Comparison of ENCODE assay signal across 19 mouse cellular contexts in the genomic region with DNA sequence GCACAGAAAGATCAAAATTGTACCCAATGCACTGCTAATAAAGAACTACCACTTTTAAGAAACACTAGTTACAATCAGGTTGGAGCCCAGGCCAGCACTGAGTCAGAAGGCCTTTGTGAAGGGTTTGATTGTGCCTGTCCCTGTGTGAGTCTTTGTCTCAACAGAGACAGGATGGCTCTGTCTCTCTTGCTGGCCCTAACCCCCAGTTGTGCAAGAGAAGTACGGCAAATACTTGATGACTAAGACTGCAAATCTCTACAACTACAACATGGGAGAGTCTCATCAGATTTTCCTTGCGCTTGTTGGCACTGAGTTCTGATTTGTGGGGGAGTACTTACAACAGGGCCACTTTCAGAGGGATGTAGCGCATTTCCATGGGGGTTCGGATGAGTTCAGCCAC. TPM values are rescaled to one million over a fixed set of nuclear protein-coding genes. Genes with fewer than 3 reads are reported as not detected.
A peak's percentile ranks its signal among the peaks of the same experiment; 100 is the strongest.
DNase-seq lines count a peak whose midpoint lies in the region; ATAC-seq lines count a peak whose summit lies in the region.
"Had no signal": no experiment of that assay in that cellular context is flagged by ENCODE, and none has a peak within 500 bp of the region (broad histone marks: within the 10 kb centered on the region; RNA-seq: fewer than 3 reads in every experiment).

No protein-coding gene starts in this region.

- H3K4me3 ChIP-seq in intestine, embryonic 15.5 days (replicated peaks), result no peak overlapping the region
- no peak overlapping the region for H3K4me3 ChIP-seq in midbrain, embryonic 13.5 days (replicated peaks)
- H3K4me3 ChIP-seq: embryonic facial prominence, embryonic 15.5 days; forebrain, embryonic 12.5 days; liver, embryonic 15.5 days; megakaryocyte, embryonic 14.5 days; stomach, embryonic 15.5 days had no signal

- no peak for ATAC-seq in intestine, embryonic 15.5 days
- no peak for ATAC-seq in midbrain, embryonic 13.5 days
- ATAC-seq: CD4-positive, CD25-positive, alpha-beta regulatory T cell, adult 4 months had no signal

- H3K27me3 ChIP-seq in intestine, embryonic 15.5 days (replicated peaks), result no peaks in the 10 kb centered on the region
- H3K27me3 ChIP-seq in midbrain, embryonic 13.5 days, result no peaks in the 10 kb centered on the region
- H3K27me3 ChIP-seq: embryonic facial prominence, embryonic 15.5 days; forebrain, embryonic 12.5 days; liver, embryonic 15.5 days; megakaryocyte, embryonic 14.5 days; stomach, embryonic 15.5 days had no signal

- H3K9me3 ChIP-seq in intestine, embryonic 15.5 days, result no peaks in the 10 kb centered on the region
- H3K9me3 ChIP-seq in midbrain, embryonic 13.5 days, result 0 out of 2 replicates have a peak, but pooled peaks cover 3% of the 10 kb centered on the region
- H3K9me3 ChIP-seq: embryonic facial prominence, embryonic 15.5 days; forebrain, embryonic 12.5 days; G1E; liver, embryonic 15.5 days; megakaryocyte, embryonic 14.5 days; stomach, embryonic 15.5 days had no signal

- no peak overlapping the region for H3K4me2 ChIP-seq in intestine, embryonic 15.5 days (replicated peaks)
- no peak overlapping the region for H3K4me2 ChIP-seq in midbrain, embryonic 13.5 days (replicated peaks)
- H3K4me2 ChIP-seq: embryonic facial prominence, embryonic 15.5 days; forebrain, embryonic 12.5 days; liver, embryonic 15.5 days; stomach, embryonic 15.5 days had no signal

- 94% methylated on average over 4 of the region's 4 CpGs for WGBS in intestine, embryonic 15.5 days
- WGBS in midbrain, embryonic 13.5 days, result 98% methylated on average over 4 of the region's 4 CpGs

- no peak overlapping the region for H3K9ac ChIP-seq in intestine, embryonic 15.5 days
- no peak overlapping the region for H3K9ac ChIP-seq in midbrain, embryonic 13.5 days (replicated peaks)
- H3K9ac ChIP-seq: embryonic facial prominence, embryonic 15.5 days; forebrain, embryonic 12.5 days; liver, embryonic 15.5 days; stomach, embryonic 15.5 days had no signal

- H3K27ac ChIP-seq in intestine, embryonic 15.5 days, result no peak overlapping the region
- no peak overlapping the region for H3K27ac ChIP-seq in midbrain, embryonic 13.5 days
- H3K27ac ChIP-seq: embryonic facial prominence, embryonic 15.5 days; forebrain, embryonic 12.5 days; liver, embryonic 15.5 days; stomach, embryonic 15.5 days had no signal

- H3K36me3 ChIP-seq in intestine, embryonic 15.5 days, result peaks cover 6% of the 10 kb centered on the region
- peaks cover 66% of the 10 kb centered on the region for H3K36me3 ChIP-seq in midbrain, embryonic 13.5 days

- peak; percentile 7 to 65 for DNase-seq in layer of hippocampus, adult 18-20 months (ENCODE audit: low spot score in 2 of 2)
- DNase-seq in layer of hippocampus, postnatal 25 days (ENCODE audit: extremely low spot score in 1 of 2, low spot score in 1 of 2), result no peak
- DNase-seq in 3T3-L1 (ENCODE audit: low read depth, low spot score), result peak; percentile 38
- DNase-seq in adipocyte (ENCODE audit: low spot score), result peak; percentile 32
- peak; percentile 59 for DNase-seq in layer of hippocampus, adult 9-11 months
- DNase-seq: adrenal gland, postnatal 10 days; cerebellum, postnatal 10 days; embryo, embryonic 11 days; kidney, adult 2 months; kidney, postnatal 14 days had no signal

- H3K4me1 ChIP-seq in intestine, embryonic 15.5 days (replicated peaks), result no peaks in the 10 kb centered on the region
- no peaks in the 10 kb centered on the region for H3K4me1 ChIP-seq in midbrain, embryonic 13.5 days (replicated peaks)
- H3K4me1 ChIP-seq: embryonic facial prominence, embryonic 15.5 days; forebrain, embryonic 12.5 days; liver, embryonic 15.5 days; megakaryocyte, embryonic 14.5 days; stomach, embryonic 15.5 days had no signal

RNA-seq across cellular contexts. Expression of a gene that starts 26.4 kb away (rescaled TPM):
- total RNA-seq in layer of hippocampus, adult 18-20 months (2021), result 10 to 100 TPM; 27.9 to 29.8 TPM
- 10 to 100 TPM; 25.7 to 27.0 TPM for total RNA-seq in layer of hippocampus, postnatal 25 days (2021)
- 57.1 and 60.1 TPM in 2 replicates for polyA plus RNA-seq in intestine, embryonic 15.5 days (2015; fragmentation: Nextera tagmentation; extraction: Ambion mirVana)
- polyA plus RNA-seq in midbrain, embryonic 13.5 days (2015; fragmentation: Nextera tagmentation; extraction: Ambion mirVana), result 51.8 and 54.5 TPM in 2 replicates

RNA-seq across cellular contexts. Expression of a gene that starts 50.0 kb away (rescaled TPM):
- total RNA-seq in layer of hippocampus, adult 18-20 months (2021), result 100 to 1,000 TPM; 109 TPM
- total RNA-seq in layer of hippocampus, postnatal 25 days (2021), result 100 to 1,000 TPM; 158 to 178 TPM
- 18.4 and 19.1 TPM in 2 replicates for polyA plus RNA-seq in intestine, embryonic 15.5 days (2015; fragmentation: Nextera tagmentation; extraction: Ambion mirVana)
- polyA plus RNA-seq in midbrain, embryonic 13.5 days (2015; fragmentation: Nextera tagmentation; extraction: Ambion mirVana), result 118 and 131 TPM in 2 replicates

RNA-seq across cellular contexts. Expression of a gene that starts 54.7 kb away (rescaled TPM):
- 100 to 1,000 TPM; 245 to 249 TPM for total RNA-seq in layer of hippocampus, adult 18-20 months (2021)
- 100 to 1,000 TPM; 252 to 300 TPM for total RNA-seq in layer of hippocampus, postnatal 25 days (2021)
- polyA plus RNA-seq in intestine, embryonic 15.5 days (2015; fragmentation: Nextera tagmentation; extraction: Ambion mirVana), result 131 and 146 TPM in 2 replicates
- polyA plus RNA-seq in midbrain, embryonic 13.5 days (2015; fragmentation: Nextera tagmentation; extraction: Ambion mirVana), result 314 and 332 TPM in 2 replicates

Comparison
In these comparisons a context has a peak if more than half of its experiments do, and no peak if none do; other contexts are left out.
1. DNase-seq: peak in layer of hippocampus, adult 18-20 months (2 of 2), 3T3-L1 (single experiment), adipocyte (single experiment) and layer of hippocampus, adult 9-11 months (single experiment); none in layer of hippocampus, postnatal 25 days (0 of 2).